Mouse (Mus musculus) stomach, embryonic 14.5 days (tissue): Measurements from ENCODE around the gene Ttyh2. TPM values are rescaled to one million over a fixed set of nuclear protein-coding genes. Genes with fewer than 3 reads are reported as not detected.

Source experiments
- ATAC-seq: fragments of 200-750 bp; cut with Nextera tagmentation; 2 replicates; pipeline ENCODE4 v1.8.0; 2017; ENCODE audit warnings: low read depth, moderate TSS enrichment; ENCODE audit not compliant: insufficient number of reproducible peaks, insufficient read depth, low FRiP score
- H3K27ac ChIP-seq: fragments of 300-500 bp; sonication (generic); 2 replicates; pipeline ENCODE4 v1.5.1; 2014; ENCODE audit warnings: mild to moderate bottlenecking, low read length, moderate library complexity, mixed read lengths
- H3K27me3 ChIP-seq: fragments of 300-500 bp; sonication (generic); 2 replicates; pipeline ENCODE4 v1.6.1; 2014; ENCODE audit warnings: low read length, control low read depth, mixed read lengths; ENCODE audit not compliant: control insufficient read depth, insufficient read depth
- H3K36me3 ChIP-seq: fragments of 300-500 bp; sonication (generic); 2 replicates; pipeline ENCODE4 v1.6.1; 2014; ENCODE audit warnings: mild to moderate bottlenecking, control low read depth, low read length, moderate library complexity, mixed read lengths; ENCODE audit not compliant: control insufficient read depth, insufficient read depth
- H3K4me1 ChIP-seq: fragments of 300-500 bp; sonication (generic); 2 replicates; pipeline ENCODE4 v1.6.1; 2014; ENCODE audit warnings: low read length, control low read depth, mixed read lengths; ENCODE audit not compliant: control insufficient read depth, insufficient read depth
- H3K4me2 ChIP-seq: fragments of 300-500 bp; sonication (generic); replicated peaks from 2 replicates; pipeline ENCODE4 v1.6.1; 2014; ENCODE audit warnings: low read depth, low read length, control low read depth
- H3K4me3 ChIP-seq: fragments of 300-500 bp; sonication (generic); 2 replicates; pipeline ENCODE4 v1.5.1; 2014; ENCODE audit warnings: low read depth, low read length, control low read depth
- H3K9ac ChIP-seq: fragments of 300-500 bp; sonication (generic); replicated peaks from 2 replicates; pipeline ENCODE4 v1.6.1; 2014; ENCODE audit warnings: low read depth, mild to moderate bottlenecking, control low read depth, low read length, moderate library complexity, mixed read lengths
- H3K9me3 ChIP-seq: fragments of 300-500 bp; sonication (generic); 2 replicates; pipeline ENCODE4 v1.6.1; 2016; ENCODE audit warnings: low read depth, low read length, control low read depth; ENCODE audit not compliant: control insufficient read depth
- WGBS: fragments of 180-500 bp; shearing (Covaris S2); extraction: QIAGEN DNeasy Blood & Tissue Kit; methylation state at CpG from one replicate; pipeline ENCODE4 v1.1.7; 2014; 5-methylcytosine and 5-hydroxymethylcytosine counted together
- polyA plus RNA-seq: library from polyadenylated mRNA; unstranded; fragments of >200 nt; fragmentation: Nextera tagmentation; extraction: Ambion mirVana; gene quantifications from 2 replicates; pipeline ENCODE4 v1.2.1, GENCODE M21; 2014

Gene Ttyh2
- polyA plus RNA-seq, 1 experiment from 2014 or later, result 12.5 TPM

- Histone ChIP-seq H3K4me1 (peaks cover 6% of the 10 kb centered on the region; the same call in 1 of the 2 replicates), H3K27me3 (no peaks in the 10 kb centered on the region), H3K27ac (no peak overlapping the region), H3K9ac (no peak overlapping the region), H3K36me3 (no peaks in the 10 kb centered on the region), H3K4me3 (no peak overlapping the region), H3K9me3 (no peaks in the 10 kb centered on the region), H3K4me2 (no peak overlapping the region)
- WGBS, result 52% methylated on average over 5 of the region's 5 CpGs
- ATAC-seq, result no peak
Observed at GRCm38 (mm10) chr11:114728333-114728732, 53.1 kb downstream of the Ttyh2 start.

GRCm38 (mm10) chr11:114729832-114730363, 54.7 kb downstream of the Ttyh2 start:
- Histone ChIP-seq H3K4me2 (no peak overlapping the region), H3K4me3 (no peak overlapping the region), H3K27me3 (no peaks in the 10 kb centered on the region), H3K4me1 (peaks cover 6% of the 10 kb centered on the region; the same call in 1 of the 2 replicates), H3K36me3 (no peaks in the 10 kb centered on the region), H3K9ac (no peak overlapping the region), H3K27ac (no peak overlapping the region), H3K9me3 (no peaks in the 10 kb centered on the region)
- no peak for ATAC-seq
- 45% methylated on average over 6 of the region's 6 CpGs for WGBS

- Histone ChIP-seq H3K4me2 (no peak overlapping the region), H3K4me3 (no peak overlapping the region), H3K4me1 (peaks cover 6% of the 10 kb centered on the region; the same call in 1 of the 2 replicates)
Observed at GRCm38 (mm10) chr11:114731711-114732110, 56.5 kb downstream of the Ttyh2 start.

GRCm38 (mm10) chr11:114732890-114733289, 57.7 kb downstream of the Ttyh2 start:
- no peak for ATAC-seq
- Histone ChIP-seq H3K4me1 (no peaks in the 10 kb centered on the region; the same call in 1 of the 2 replicates), H3K36me3 (no peaks in the 10 kb centered on the region), H3K9me3 (no peaks in the 10 kb centered on the region), H3K27me3 (no peaks in the 10 kb centered on the region), H3K4me3 (no peak overlapping the region), H3K4me2 (no peak overlapping the region), H3K9ac (no peak overlapping the region), H3K27ac (no peak overlapping the region)
- 73% methylated on average over 22 of the region's 22 CpGs for WGBS

More at GRCm38 (mm10) chr11:114731711-114732110, 56.5 kb downstream of the Ttyh2 start:
- WGBS, result 75% methylated on average over 4 of the region's 4 CpGs
- Histone ChIP-seq H3K27me3 (no peaks in the 10 kb centered on the region), H3K9me3 (no peaks in the 10 kb centered on the region), H3K36me3 (no peaks in the 10 kb centered on the region), H3K9ac (no peak overlapping the region), H3K27ac (no peak overlapping the region)
- no peak for ATAC-seq

GRCm38 (mm10) chr11:114736111-114736510, 60.9 kb downstream of the Ttyh2 start:
- Histone ChIP-seq H3K4me3 (no peak overlapping the region), H3K4me2 (no peak overlapping the region), H3K9me3 (no peaks in the 10 kb centered on the region), H3K27ac (no peak overlapping the region), H3K4me1 (no peaks in the 10 kb centered on the region), H3K27me3 (no peaks in the 10 kb centered on the region), H3K9ac (no peak overlapping the region), H3K36me3 (no peaks in the 10 kb centered on the region)
- WGBS, result 77% methylated on average over 2 of the region's 2 CpGs
- no peak for ATAC-seq

- Histone ChIP-seq H3K27ac (no peak overlapping the region), H3K4me3 (no peak overlapping the region), H3K4me1 (no peaks in the 10 kb centered on the region), H3K36me3 (no peaks in the 10 kb centered on the region), H3K9ac (no peak overlapping the region), H3K9me3 (no peaks in the 10 kb centered on the region), H3K4me2 (no peak overlapping the region; the same call in 1 of the 2 replicates), H3K27me3 (no peaks in the 10 kb centered on the region)
- 40% methylated on average over 11 of the region's 11 CpGs for WGBS
- ATAC-seq, result no peak
Observed at GRCm38 (mm10) chr11:114736913-114737624, 61.8 kb downstream of the Ttyh2 start.

GRCm38 (mm10) chr11:114740598-114740997, 65.4 kb downstream of the Ttyh2 start:
- Histone ChIP-seq H3K4me3 (no peak overlapping the region), H3K36me3 (no peaks in the 10 kb centered on the region), H3K27ac (no peak overlapping the region), H3K27me3 (no peaks in the 10 kb centered on the region), H3K4me1 (0 out of 2 replicates have a peak, but pooled peaks cover 6% of the 10 kb centered on the region), H3K9ac (no peak overlapping the region), H3K4me2 (no peak overlapping the region), H3K9me3 (no peaks in the 10 kb centered on the region)
- 50% methylated on average over 10 of the region's 10 CpGs for WGBS
- no peak for ATAC-seq

GRCm38 (mm10) chr11:114741451-114741850, 66.2 kb downstream of the Ttyh2 start:
- no peak overlapping the region for H3K9ac ChIP-seq
- WGBS, result 39% methylated on average over 6 of the region's 6 CpGs

More at GRCm38 (mm10) chr11:114741451-114741850, 66.2 kb downstream of the Ttyh2 start:
- no peaks in the 10 kb centered on the region for H3K9me3 ChIP-seq
- no peak for ATAC-seq
- no peaks in the 10 kb centered on the region for H3K27me3 ChIP-seq
- H3K36me3 ChIP-seq, result no peaks in the 10 kb centered on the region
- H3K4me3 ChIP-seq, result no peak overlapping the region
- 0 out of 2 replicates have a peak, but pooled peaks cover 6% of the 10 kb centered on the region for H3K4me1 ChIP-seq
- no peak overlapping the region for H3K4me2 ChIP-seq
- no peak overlapping the region for H3K27ac ChIP-seq
